Mouse (Mus musculus) ES-Bruce4 (cell line): Measurements from ENCODE around the gene Tvp23a. TPM values are rescaled to one million over a fixed set of nuclear protein-coding genes. Genes with fewer than 3 reads are reported as not detected.

Experiments used
- H3K27ac ChIP-seq: 2 replicates; pipeline ENCODE4 v1.5.1; 2012; ENCODE audit warnings: low read length, inconsistent platforms; ENCODE audit not compliant: insufficient read depth
- H3K27me3 ChIP-seq: 2 replicates; pipeline ENCODE4 v1.6.1; 2012; ENCODE audit warnings: mild to moderate bottlenecking, low read length, inconsistent platforms; ENCODE audit not compliant: control insufficient read depth, poor library complexity, insufficient read depth, severe bottlenecking
- H3K36me3 ChIP-seq: 2 replicates; pipeline ENCODE4 v1.6.1; 2012; ENCODE audit warnings: inconsistent platforms, mild to moderate bottlenecking, low read length, moderate library complexity; ENCODE audit not compliant: control insufficient read depth, poor library complexity, insufficient read depth, severe bottlenecking
- H3K4me1 ChIP-seq: one replicate; pipeline ENCODE4 v1.8.1; 2011; ENCODE audit warnings: low read length; ENCODE audit not compliant: control insufficient read depth, insufficient read depth
- H3K4me3 ChIP-seq: 2 replicates; pipeline ENCODE4 v1.5.1; 2011; ENCODE audit warnings: low read depth, mild to moderate bottlenecking, low read length
- H3K9ac ChIP-seq: 2 replicates; pipeline ENCODE4 v1.6.1; 2012; ENCODE audit warnings: low read depth, mild to moderate bottlenecking, inconsistent platforms; ENCODE audit not compliant: poor library complexity, severe bottlenecking
- H3K9me3 ChIP-seq: replicated peaks from 2 replicates; pipeline ENCODE4 v1.6.1; 2012; ENCODE audit warnings: mild to moderate bottlenecking, low read length, inconsistent platforms; ENCODE audit not compliant: control insufficient read depth, poor library complexity, insufficient read depth, severe bottlenecking
- CTCF ChIP-seq: IDR thresholded peaks from one replicate; pipeline ENCODE4 v1.8.1; 2011; ENCODE audit warnings: low read depth, low read length
- EP300 ChIP-seq: IDR thresholded peaks from 2 replicates; pipeline ENCODE4 v1.6.1; 2011; ENCODE audit warnings: low read depth, low read length; ENCODE audit not compliant: insufficient read depth
- POLR2A ChIP-seq: IDR thresholded peaks from one replicate; pipeline ENCODE4 v1.8.1; 2011; ENCODE audit warnings: low read length; ENCODE audit not compliant: insufficient read depth
- polyA plus RNA-seq: library from polyadenylated mRNA; stranded (reverse); fragments of >200 nt; gene quantifications from 2 replicates; pipeline ENCODE4 v1.2.4, GENCODE M21; 2011; ENCODE audit warnings: low read depth; ENCODE audit not compliant: missing spikeins, insufficient read depth, insufficient read length

The Tvp23a gene
- polyA plus RNA-seq, 1 experiment, result 1.8 TPM

DNA sequence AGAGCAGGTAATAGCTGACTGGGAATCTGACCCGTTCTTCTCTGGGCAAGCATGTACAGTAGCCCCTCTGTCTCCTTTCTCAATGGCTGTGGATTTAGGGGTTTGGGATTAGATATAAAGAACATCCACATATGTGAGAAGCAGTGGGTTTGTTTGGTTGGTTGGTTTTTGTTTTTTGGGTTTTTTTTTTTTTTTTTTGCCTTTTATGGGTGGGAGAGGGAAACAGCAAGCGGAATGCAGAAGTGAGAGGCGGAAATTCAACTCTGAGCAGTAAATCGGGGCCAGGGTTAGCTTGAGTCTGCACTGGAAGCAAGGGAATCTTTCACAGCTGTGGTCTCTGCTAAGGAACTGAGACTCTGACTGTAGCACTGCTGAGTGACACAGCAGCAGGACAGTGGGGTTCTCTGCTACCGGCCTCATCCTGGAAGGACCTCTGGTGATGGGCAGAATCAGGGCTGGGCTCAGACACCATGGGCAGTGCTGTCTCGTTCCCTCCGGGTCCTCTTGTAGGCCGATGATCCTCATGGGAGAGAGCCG, 29.4 kb downstream of the Tvp23a start:
- Histone ChIP-seq H3K27me3 (no peaks in the 10 kb centered on the region), H3K9ac (no peak overlapping the region), H3K4me1 (no peaks in the 10 kb centered on the region), H3K36me3 (peaks cover 5% of the 10 kb centered on the region), H3K4me3 (no peak overlapping the region), H3K27ac (no peak overlapping the region), H3K9me3 (no peaks in the 10 kb centered on the region)
- TF ChIP-seq POLR2A, result no peak
- no peak for TF ChIP-seq EP300
- no peak for TF ChIP-seq CTCF

DNA sequence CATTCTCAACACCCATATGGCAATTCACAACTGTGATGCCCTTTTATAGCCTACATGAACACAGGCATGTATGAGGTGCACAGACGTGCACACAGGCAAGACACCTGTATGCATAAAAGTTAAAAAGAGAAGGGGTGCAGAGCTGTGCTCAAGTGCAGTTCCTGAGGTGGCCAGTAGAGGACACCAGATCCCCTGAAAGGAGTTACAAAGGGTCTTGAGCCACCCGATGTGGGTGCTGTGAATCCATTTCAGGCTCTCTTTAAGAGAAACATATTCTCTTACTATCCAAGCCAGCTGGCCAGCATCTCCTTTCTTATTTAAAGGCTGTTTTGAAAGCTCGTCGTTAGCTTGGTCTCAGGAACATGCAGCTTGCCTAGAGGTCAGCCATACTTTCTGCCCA, 30.3 kb downstream of the Tvp23a start:
- no peak overlapping the region for H3K9ac ChIP-seq
- H3K27ac ChIP-seq, result no peak overlapping the region
- no peak overlapping the region for H3K4me3 ChIP-seq
- H3K4me1 ChIP-seq, result no peaks in the 10 kb centered on the region
- H3K36me3 ChIP-seq, result peaks cover 3% of the 10 kb centered on the region
- TF ChIP-seq EP300 (no peak), CTCF (peak; percentile 64)
- H3K27me3 ChIP-seq, result no peaks in the 10 kb centered on the region
- no peaks in the 10 kb centered on the region for H3K9me3 ChIP-seq

DNA sequence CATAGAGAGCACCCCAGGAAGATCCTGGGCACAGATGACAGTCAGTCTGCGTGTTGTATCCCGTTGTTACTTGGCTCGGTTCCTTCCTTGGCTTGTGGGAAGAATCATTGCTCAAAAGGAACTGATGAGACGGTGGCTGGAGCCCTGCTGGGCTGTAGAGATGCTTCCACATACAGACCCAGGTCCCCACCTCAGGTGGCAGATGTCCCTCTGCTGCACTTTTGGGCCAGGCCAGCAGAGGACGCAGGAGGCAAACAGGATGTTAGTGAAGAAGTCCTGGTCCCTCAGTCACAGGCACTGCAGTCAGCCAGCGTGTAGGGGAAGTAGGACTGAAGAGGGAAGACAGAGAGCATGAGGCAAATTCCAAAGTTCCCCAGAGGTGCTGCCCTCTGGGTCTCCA, 31.2 kb downstream of the Tvp23a start:
- no peaks in the 10 kb centered on the region for H3K9me3 ChIP-seq
- H3K27ac ChIP-seq, result no peak overlapping the region
- no peak overlapping the region for H3K9ac ChIP-seq
- H3K27me3 ChIP-seq, result no peaks in the 10 kb centered on the region
- TF ChIP-seq POLR2A (no peak), CTCF (peak; percentile 78)
- H3K4me3 ChIP-seq, result no peak overlapping the region
- no peaks in the 10 kb centered on the region for H3K4me1 ChIP-seq
- H3K36me3 ChIP-seq, result no peaks in the 10 kb centered on the region

- Histone ChIP-seq H3K27me3 (no peaks in the 10 kb centered on the region), H3K9me3 (no peaks in the 10 kb centered on the region), H3K4me3 (peak within 1 kb of the TSS; percentile 95), H3K36me3 (no peaks in the 10 kb centered on the region), H3K27ac (peak within 1 kb of the TSS; percentile 68), H3K9ac (peak within 1 kb of the TSS; percentile 81), H3K4me1 (peaks cover 2% of the 10 kb centered on the region)
- TF ChIP-seq CTCF (no peak), EP300 (0 out of 2 replicates have a peak, but pooled peaks have one; percentile 32), POLR2A (no peak)
These were observed 35.1 kb downstream of the Tvp23a start, which contains the start of gene Nubp1 for GRCm38 (mm10) chr16:10411764-10412746. Gene Nubp1 (plus strand): TSS chr16:10411948.

- Histone ChIP-seq H3K9ac (no peak overlapping the region), H3K4me1 (no peaks in the 10 kb centered on the region), H3K4me3 (no peak overlapping the region), H3K27me3 (no peaks in the 10 kb centered on the region), H3K9me3 (no peaks in the 10 kb centered on the region), H3K27ac (no peak overlapping the region), H3K36me3 (no peaks in the 10 kb centered on the region)
- TF ChIP-seq EP300, result no peak
- no peak for TF ChIP-seq POLR2A
- peak; percentile 90 for TF ChIP-seq CTCF
These were observed 48.0 kb downstream of the Tvp23a start for GRCm38 (mm10) chr16:10399160-10399559.

DNA sequence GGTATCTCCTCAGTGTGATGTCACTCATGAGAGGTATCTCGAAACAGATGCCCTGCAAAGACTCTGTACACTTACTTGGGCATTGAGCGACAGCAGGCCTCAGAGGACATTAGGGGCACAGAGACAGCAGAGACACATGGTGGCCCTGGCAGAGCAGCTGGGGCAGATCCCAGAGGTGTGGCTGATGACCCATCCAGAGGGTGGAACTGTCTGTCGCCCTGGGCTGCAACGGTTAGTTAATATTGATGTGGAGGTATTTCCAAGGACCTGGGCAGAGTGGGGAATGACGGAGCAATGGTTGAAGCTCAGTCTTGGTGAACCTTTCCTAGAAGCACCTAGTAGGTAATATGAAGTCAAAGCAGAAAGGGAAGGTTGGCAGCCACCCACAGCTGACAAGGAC, 48.4 kb downstream of the Tvp23a start:
- Histone ChIP-seq H3K36me3 (no peaks in the 10 kb centered on the region), H3K9ac (no peak overlapping the region), H3K27me3 (no peaks in the 10 kb centered on the region), H3K27ac (no peak overlapping the region), H3K4me3 (no peak overlapping the region), H3K9me3 (no peaks in the 10 kb centered on the region), H3K4me1 (no peaks in the 10 kb centered on the region)
- TF ChIP-seq CTCF, result no peak
- TF ChIP-seq POLR2A, result no peak
- TF ChIP-seq EP300, result no peak
